Mouse (Mus musculus): ENCODE measurements around the gene Ly9.

DNA sequence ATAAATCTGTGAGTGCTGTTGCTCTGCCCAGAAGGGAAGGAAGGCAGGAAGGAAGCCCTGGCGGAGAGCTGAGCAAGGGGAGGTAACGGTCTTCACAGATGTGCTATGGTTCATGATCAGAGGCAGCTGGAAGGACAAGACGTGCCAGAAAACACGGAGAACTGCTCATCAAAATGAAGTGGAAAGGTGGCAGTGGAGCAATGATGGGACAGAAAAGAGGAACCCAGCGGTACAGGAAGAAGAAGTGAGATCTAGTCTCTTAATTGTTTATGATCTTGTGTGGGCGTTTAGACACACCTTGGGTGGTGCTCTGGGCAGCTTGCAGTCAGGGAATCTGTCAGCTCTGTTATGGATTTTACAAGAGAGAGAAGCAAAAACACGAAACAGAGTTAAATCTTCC is 55.9 kb downstream of the Ly9 start:
- TF ChIP-seq CTCF (IDR thresholded peaks at IDR 0.05; ENCODE audit: borderline replicate concordance, control insufficient read depth, extremely low read depth, insufficient read depth, low read length, poor library complexity) (no peak), POLR2A (IDR thresholded peaks at IDR 0.05; ENCODE audit: control insufficient read depth, extremely low read depth, insufficient read depth, low read length, poor library complexity) (no peak)

Measured in thymus, adult 2 months (tissue).